Mouse (Mus musculus) CH12.LX (cell line): Measurements from ENCODE around the gene Pwp1. TPM values are rescaled to one million over a fixed set of nuclear protein-coding genes. Genes with fewer than 3 reads are reported as not detected.

ENCODE experiments used
- DNase-seq: peaks from one replicate; pipeline ENCODE4 v3.0.0-alpha.2; 2013; ENCODE audit errors: extremely low read depth
- H3K27ac ChIP-seq: 2 replicates; pipeline ENCODE4 v1.5.1; 2012; ENCODE audit warnings: low read depth, mild to moderate bottlenecking, control low read depth, moderate library complexity; ENCODE audit not compliant: insufficient read depth
- H3K27me3 ChIP-seq: replicated peaks from 2 replicates; pipeline ENCODE3; 2012; ENCODE audit warnings: inconsistent platforms
- H3K36me3 ChIP-seq, 2 experiments: replicated peaks in 1 of 2; 2 replicates each; pipeline versions ENCODE3 to v1.6.1; 2012; ENCODE audit warnings: inconsistent platforms in 1 of 2, low read length in 1 of 2, mild to moderate bottlenecking in 1 of 2, mixed read lengths in 1 of 2, moderate library complexity in 1 of 2; ENCODE audit not compliant: control insufficient read depth in 1 of 2, insufficient read depth in 1 of 2
- H3K4me1 ChIP-seq, 2 experiments: 2 replicates each; pipeline ENCODE4 v1.6.1; 2012; ENCODE audit warnings: inconsistent platforms in 1 of 2, moderate library complexity in 1 of 2; ENCODE audit not compliant: insufficient read depth in 2 of 2, control insufficient read depth in 1 of 2
- H3K4me2 ChIP-seq: 2 replicates; pipeline ENCODE4 v1.6.1; 2012; ENCODE audit warnings: low read depth, mild to moderate bottlenecking, control low read depth; ENCODE audit not compliant: poor library complexity, insufficient read depth, severe bottlenecking
- H3K4me3 ChIP-seq, 3 experiments: fragments of 150-350 bp in 1 of 3; sonication (generic) in 1 of 3; replicated peaks in 1 of 3; 2 replicates each; pipeline versions ENCODE3 to v1.5.1; 2011 to 2012; ENCODE audit warnings: low read depth in 2 of 3, low read length in 2 of 3, mild to moderate bottlenecking in 2 of 3, moderate library complexity in 2 of 3, control low read depth in 1 of 3, improper control_type of control experiment in 1 of 3, inconsistent platforms in 1 of 3, mixed read lengths in 1 of 3; ENCODE audit not compliant: poor library complexity in 1 of 3
- H3K79me2 ChIP-seq: replicated peaks from 2 replicates; pipeline ENCODE4 v1.6.1; 2012; ENCODE audit warnings: mild to moderate bottlenecking, moderate library complexity; ENCODE audit not compliant: control insufficient read depth, poor library complexity, insufficient read depth, severe bottlenecking; ENCODE audit errors: extremely low read depth
- H3K9ac ChIP-seq: 2 replicates; pipeline ENCODE4 v1.6.1; 2012; ENCODE audit warnings: low read depth, mild to moderate bottlenecking, control low read depth, moderate library complexity; ENCODE audit not compliant: insufficient read depth
- H3K9me3 ChIP-seq: replicated peaks from 2 replicates; pipeline ENCODE3; 2012; ENCODE audit warnings: low read length, inconsistent platforms, mixed read lengths
- BHLHE40 ChIP-seq: IDR thresholded peaks from 2 replicates; pipeline ENCODE4 v1.6.1; 2011; ENCODE audit warnings: mild to moderate bottlenecking, low read depth, low read length, improper control_type of control experiment
- E2F4 ChIP-seq: IDR thresholded peaks from 2 replicates; pipeline ENCODE4 v1.6.1; 2011; ENCODE audit warnings: low read depth, low read length, improper control_type of control experiment; ENCODE audit not compliant: insufficient replicate concordance
- ELF1 ChIP-seq: IDR thresholded peaks from 2 replicates; pipeline ENCODE4 v1.6.1; 2014; ENCODE audit warnings: low read depth, mild to moderate bottlenecking, inconsistent platforms, low read length, improper control_type of control experiment
- GABPA ChIP-seq: IDR thresholded peaks from 2 replicates; pipeline ENCODE4 v1.6.1; 2012; ENCODE audit warnings: low read depth, low read length, improper control_type of control experiment, inconsistent platforms; ENCODE audit not compliant: insufficient replicate concordance
- HCFC1 ChIP-seq: IDR thresholded peaks from 2 replicates; pipeline ENCODE4 v1.6.1; 2012; ENCODE audit warnings: low read depth, mild to moderate bottlenecking, inconsistent platforms, low read length, improper control_type of control experiment
- JUND ChIP-seq: conservative IDR thresholded peaks from 2 replicates; pipeline ENCODE4 v1.6.1; 2011; ENCODE audit warnings: low read depth, low read length, improper control_type of control experiment
- MAZ ChIP-seq: IDR thresholded peaks from 2 replicates; pipeline ENCODE4 v1.6.1; 2012; ENCODE audit warnings: low read depth, mild to moderate bottlenecking, inconsistent platforms, low read length, improper control_type of control experiment, moderate library complexity
- MXI1 ChIP-seq: IDR thresholded peaks from 2 replicates; pipeline ENCODE4 v1.6.1; 2011; ENCODE audit warnings: mild to moderate bottlenecking, low read depth, low read length, improper control_type of control experiment
- PAX5 ChIP-seq: IDR thresholded peaks from 2 replicates; pipeline ENCODE4 v1.6.1; 2012; ENCODE audit warnings: low read length, inconsistent platforms, mixed read lengths
- POLR2A ChIP-seq: IDR thresholded peaks from 2 replicates; pipeline ENCODE4 v1.6.1; 2011; ENCODE audit warnings: low read depth, mild to moderate bottlenecking, improper control_type of control experiment, low read length
- RAD21 ChIP-seq: IDR thresholded peaks from 2 replicates; pipeline ENCODE4 v1.6.1; 2011; ENCODE audit warnings: low read depth, mild to moderate bottlenecking, low read length, improper control_type of control experiment, moderate library complexity
- RCOR1 ChIP-seq: conservative IDR thresholded peaks from 2 replicates; pipeline ENCODE4 v1.6.1; 2012; ENCODE audit warnings: low read depth, mild to moderate bottlenecking, inconsistent platforms, low read length, improper control_type of control experiment
- SMC3 ChIP-seq: IDR thresholded peaks from 2 replicates; pipeline ENCODE4 v1.6.1; 2011; ENCODE audit warnings: low read depth, low read length, improper control_type of control experiment
- UBTF ChIP-seq: IDR thresholded peaks from 2 replicates; pipeline ENCODE4 v1.6.1; 2012; ENCODE audit warnings: low read depth, mild to moderate bottlenecking, inconsistent platforms, low read length, improper control_type of control experiment, moderate library complexity
- USF2 ChIP-seq: conservative IDR thresholded peaks from 2 replicates; pipeline ENCODE4 v1.6.1; 2011; ENCODE audit warnings: low read depth, low read length, improper control_type of control experiment
- ZKSCAN1 ChIP-seq: IDR thresholded peaks from 2 replicates; pipeline ENCODE4 v1.6.1; 2012; ENCODE audit warnings: low read depth, inconsistent platforms, low read length, improper control_type of control experiment, borderline replicate concordance
- dilution Hi-C: fragments of 300-500 bp; cut with MboI; formaldehyde crosslinking; loops from 2 replicates; pipeline ENCODE4 v1.14.3; 2020; ENCODE audit warnings: low sequenced_read_pairs; ENCODE audit not compliant: extremely low pct_unique_long_range_greater_than_20kb, extremely low pct_ligation_motif_present
- in situ Hi-C: fragments of 300-500 bp; cut with MboI; formaldehyde crosslinking; loops from 3 replicates; pipeline ENCODE4 v1.14.3; 2019; ENCODE audit warnings: low sequenced_read_pairs, low pct_ligation_motif_present, low pct_unique_long_range_greater_than_20kb, mixed read lengths
- polyA plus RNA-seq: library from polyadenylated mRNA; unstranded; fragments of >175 nt; gene quantifications from 2 replicates; pipeline ENCODE4 v1.2.1, GENCODE M21; 2012; ENCODE audit warnings: low read depth; ENCODE audit not compliant: insufficient read length
- total RNA-seq, 2 experiments: library from RNA; depleted of rRNA; stranded (reverse); fragments of 300-350 nt in 1 of 2; fragments of >200 nt in 1 of 2; gene quantifications; 2 replicates each; pipeline ENCODE4 v1.2.3; 2012 to 2014

Gene Pwp1
- total and polyA plus RNA-seq, 3 experiments: 65.0 to 118 (median 90.4) TPM

DNA sequence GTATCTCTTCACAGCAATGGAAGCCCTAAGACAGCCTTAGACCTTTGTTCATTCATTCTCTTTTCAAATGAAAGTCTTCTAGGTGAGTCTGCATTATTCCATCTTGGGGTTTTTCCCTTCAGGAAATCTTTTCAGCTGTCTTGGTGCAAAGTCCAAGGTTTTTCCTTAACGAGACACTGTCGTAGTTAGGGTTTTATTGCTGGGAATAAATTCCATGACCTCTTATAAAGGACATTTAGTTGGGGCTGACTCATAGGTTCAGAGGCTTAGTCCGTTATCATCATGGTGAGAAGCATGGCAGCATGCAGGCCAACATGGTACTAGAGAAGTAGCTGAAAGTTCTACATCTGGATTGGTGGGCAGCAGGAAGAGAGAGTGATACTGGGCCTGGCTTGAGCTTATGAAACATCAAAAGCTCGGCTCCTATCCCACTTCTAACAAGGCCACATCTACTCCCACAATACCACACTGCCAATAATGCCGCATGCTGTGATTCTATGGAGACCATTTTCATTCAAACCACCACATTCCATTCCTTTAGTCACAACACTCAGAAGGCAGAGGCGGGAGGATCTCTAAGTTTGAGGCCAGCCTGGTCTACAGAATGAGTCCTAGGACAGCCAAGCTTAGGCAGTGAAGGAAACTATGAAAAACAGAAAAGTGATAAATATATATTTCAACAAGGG is 107.1 kb downstream of the Pwp1 start:
- in situ Hi-C loops: no loop called here
- H3K4me1 ChIP-seq: no peaks in the 10 kb centered on the region
- TF ChIP-seq JUND (no peak), ELF1 (no peak), RCOR1 (no peak), POLR2A (no peak), GABPA (no peak), USF2 (no peak), BHLHE40 (no peak), UBTF (no peak), MXI1 (no peak), MAZ (no peak), ZKSCAN1 (no peak), HCFC1 (no peak), RAD21 (no peak), SMC3 (no peak), PAX5 (no peak), E2F4 (no peak)
- H3K79me2 ChIP-seq: no peaks in the 10 kb centered on the region
- H3K4me3 ChIP-seq: no peak overlapping the region
- no peaks in the 10 kb centered on the region for H3K9me3 ChIP-seq
- H3K27ac ChIP-seq: no peak overlapping the region
- H3K27me3 ChIP-seq: no peaks in the 10 kb centered on the region
- DNase-seq: no peak
- no peak overlapping the region for H3K4me2 ChIP-seq
- H3K36me3 ChIP-seq: peaks cover 42 to 63% of the 10 kb centered on the region in 2 experiments
- dilution Hi-C loops: no loop called here
- H3K9ac ChIP-seq: no peak overlapping the region

Other genes with a start within 250 kb of the Pwp1 start
- gene Prdm4, start 87.6 kb downstream of the Pwp1 start, total RNA-seq (2012; rRNA removed): 19.0 and 21.1 TPM in 2 replicates
- gene Prdm4, start 87.6 kb downstream of the Pwp1 start, total RNA-seq (2014; rRNA removed): 23.0 and 23.2 TPM in 2 replicates
- 26.5 and 27.9 TPM in 2 replicates for gene Prdm4, start 87.6 kb downstream of the Pwp1 start, polyA plus RNA-seq
- gene Ascl4, start 98.2 kb downstream of the Pwp1 start, total RNA-seq (2012; rRNA removed): 0.13 TPM in 1 of 2 replicates, not detected in the other
- gene Ascl4, start 98.2 kb downstream of the Pwp1 start, total RNA-seq (2014; rRNA removed): not detected in 2 replicates
- 0.11 TPM in 1 of 2 replicates, not detected in the other for gene Ascl4, start 98.2 kb downstream of the Pwp1 start, polyA plus RNA-seq
- gene Rtcb, start 128.3 kb downstream of the Pwp1 start, total RNA-seq (2012; rRNA removed): 192 and 217 TPM in 2 replicates
- 225 and 249 TPM in 2 replicates for gene Rtcb, start 128.3 kb downstream of the Pwp1 start, total RNA-seq (2014; rRNA removed)
- 239 and 253 TPM in 2 replicates for gene Rtcb, start 128.3 kb downstream of the Pwp1 start, polyA plus RNA-seq
- not detected in 2 replicates for gene Bpifc, start 182.4 kb downstream of the Pwp1 start, total RNA-seq (2012; rRNA removed)
- not detected in 2 replicates for gene Bpifc, start 182.4 kb downstream of the Pwp1 start, total RNA-seq (2014; rRNA removed)
- gene Bpifc, start 182.4 kb downstream of the Pwp1 start, polyA plus RNA-seq: 0.15 TPM in 1 of 2 replicates, not detected in the other
- gene Fbxo7, start 192.5 kb downstream of the Pwp1 start, total RNA-seq (2012; rRNA removed): 11.4 and 13.1 TPM in 2 replicates
- 16.6 and 18.3 TPM in 2 replicates for gene Fbxo7, start 192.5 kb downstream of the Pwp1 start, total RNA-seq (2014; rRNA removed)
- 18.7 and 21.7 TPM in 2 replicates for gene Fbxo7, start 192.5 kb downstream of the Pwp1 start, polyA plus RNA-seq